8 mouse cellular contexts compared by ENCODE assay signal in the genomic region with DNA sequence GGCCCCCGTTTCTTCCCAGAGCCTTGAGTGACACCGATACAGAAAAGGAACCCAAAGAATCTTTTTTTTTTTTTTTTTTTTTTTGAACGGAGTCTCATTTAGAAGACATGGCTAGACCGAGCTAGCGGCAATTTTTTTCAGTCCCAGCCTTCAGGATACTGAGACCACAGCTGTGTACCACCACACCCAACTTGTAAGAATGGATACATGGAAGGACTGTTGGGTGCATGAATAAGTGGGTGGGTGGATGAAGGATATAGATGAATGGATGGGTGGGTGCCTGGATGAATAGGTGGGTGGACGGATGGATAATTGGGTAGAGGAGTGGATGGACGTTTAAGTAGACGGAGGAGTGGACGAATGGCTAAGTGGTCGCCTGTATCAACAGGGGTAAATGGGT. TPM values are rescaled to one million over a fixed set of nuclear protein-coding genes. Genes with fewer than 3 reads are reported as not detected.
DNase-seq lines count a peak whose midpoint lies in the region; ATAC-seq lines count a peak whose summit lies in the region.

No protein-coding gene starts in this region.

- no peaks in the 10 kb centered on the region for H3K36me3 ChIP-seq in kidney, embryonic 16.5 days (ENCODE audit: insufficient read depth, low read length)
- peaks cover 8% of the 10 kb centered on the region; the same call in 1 of the 2 replicates for H3K36me3 ChIP-seq in hindbrain, embryonic 14.5 days (replicated peaks; ENCODE audit: control insufficient read depth, insufficient read depth)
- H3K36me3 ChIP-seq in midbrain, embryonic 14.5 days (ENCODE audit: control insufficient read depth, insufficient read depth, low read length): 0 out of 2 replicates have a peak, but pooled peaks cover 4% of the 10 kb centered on the region

- H3K9ac ChIP-seq in kidney, embryonic 16.5 days (replicated peaks; ENCODE audit: low read length): peak overlapping the region; percentile 74
- H3K9ac ChIP-seq in hindbrain, embryonic 14.5 days: peak overlapping the region; percentile 65
- H3K9ac ChIP-seq in midbrain, embryonic 14.5 days (replicated peaks; ENCODE audit: low read length): peak overlapping the region; percentile 62

- ATAC-seq in kidney, embryonic 16.5 days (ENCODE audit: low FRiP score, low TSS enrichment): no peak; the same call in none of the 2 replicates
- ATAC-seq in hindbrain, embryonic 14.5 days (ENCODE audit: low FRiP score): no peak
- no peak; the same call in 1 of the 2 replicates for ATAC-seq in midbrain, embryonic 14.5 days (ENCODE audit: low FRiP score, low TSS enrichment)

- peaks cover 9% of the 10 kb centered on the region for H3K4me1 ChIP-seq in kidney, embryonic 16.5 days (ENCODE audit: insufficient read depth, low read length)
- peaks cover 8% of the 10 kb centered on the region for H3K4me1 ChIP-seq in hindbrain, embryonic 14.5 days (replicated peaks; ENCODE audit: control insufficient read depth, insufficient read depth, low read length)
- H3K4me1 ChIP-seq in midbrain, embryonic 14.5 days (ENCODE audit: control insufficient read depth, insufficient read depth, low read length): peaks cover 6% of the 10 kb centered on the region; the same call in 1 of the 2 replicates

- WGBS in kidney, embryonic 16.5 days: 8% methylated on average over 10 of the region's 10 CpGs
- 9% methylated on average over 10 of the region's 10 CpGs for WGBS in hindbrain, embryonic 14.5 days
- 10% methylated on average over 10 of the region's 10 CpGs for WGBS in midbrain, embryonic 14.5 days

- H3K4me2 ChIP-seq in kidney, embryonic 16.5 days (replicated peaks; ENCODE audit: low read depth, low read length): peak overlapping the region; percentile 90
- H3K4me2 ChIP-seq in hindbrain, embryonic 14.5 days (replicated peaks): peak overlapping the region; percentile 82
- peak overlapping the region; percentile 63 for H3K4me2 ChIP-seq in midbrain, embryonic 14.5 days (ENCODE audit: low read length)

- H3K4me3 ChIP-seq in kidney, embryonic 16.5 days (ENCODE audit: low read length): peak overlapping the region; percentile 75
- H3K4me3 ChIP-seq in hindbrain, embryonic 14.5 days (replicated peaks; ENCODE audit: low read length): peak overlapping the region; percentile 63
- H3K4me3 ChIP-seq in midbrain, embryonic 14.5 days (replicated peaks; ENCODE audit: low read depth, low read length): peak overlapping the region; percentile 60

- no peaks in the 10 kb centered on the region for H3K27me3 ChIP-seq in kidney, embryonic 16.5 days (ENCODE audit: insufficient read depth, low read length)
- H3K27me3 ChIP-seq in hindbrain, embryonic 14.5 days (ENCODE audit: control insufficient read depth, insufficient read depth, low read length): no peaks in the 10 kb centered on the region
- H3K27me3 ChIP-seq in midbrain, embryonic 14.5 days (ENCODE audit: control insufficient read depth, insufficient read depth, low read length): no peaks in the 10 kb centered on the region

- no peaks in the 10 kb centered on the region for H3K9me3 ChIP-seq in kidney, embryonic 16.5 days (ENCODE audit: low read length)
- no peaks in the 10 kb centered on the region for H3K9me3 ChIP-seq in hindbrain, embryonic 14.5 days (ENCODE audit: control insufficient read depth, low read length)
- H3K9me3 ChIP-seq in midbrain, embryonic 14.5 days (ENCODE audit: control insufficient read depth, low read length): no peaks in the 10 kb centered on the region

- DNase-seq in kidney, postnatal 10 days: no peak
- DNase-seq in c-Kit-positive CD71-positive TER-119-positive erythroid progenitor cells, embryonic 14.5 days (ENCODE audit: low spot score): peak; percentile 17
- DNase-seq in hindbrain, embryonic 14.5 days (ENCODE audit: low spot score): no peak
- no peak for DNase-seq in midbrain, embryonic 14.5 days
- no peak for DNase-seq in layer of hippocampus, postnatal 36 days
- no peak for DNase-seq in gastrocnemius, postnatal 4 days (ENCODE audit: low spot score in 2 of 2)
- DNase-seq in embryo, embryonic 9.5 days (ENCODE audit: extremely low spot score): no peak

- H3K27ac ChIP-seq in kidney, embryonic 16.5 days (ENCODE audit: low read length): no peak overlapping the region
- H3K27ac ChIP-seq in hindbrain, embryonic 14.5 days: no peak overlapping the region
- H3K27ac ChIP-seq in midbrain, embryonic 14.5 days (replicated peaks; ENCODE audit: low read depth, low read length): no peak overlapping the region

RNA-seq across cellular contexts. Expression of gene 3110082I17Rik, which starts 0.4 kb away (rescaled TPM):
- 44.1 and 46.1 TPM in 2 replicates for polyA plus RNA-seq in kidney, embryonic 16.5 days (2015; fragmentation: Nextera tagmentation; extraction: Ambion mirVana)
- polyA plus RNA-seq in hindbrain, embryonic 14.5 days (2014; fragmentation: Nextera tagmentation; extraction: Ambion mirVana): 12.7 and 13.6 TPM in 2 replicates
- polyA plus RNA-seq in midbrain, embryonic 14.5 days (2014; fragmentation: Nextera tagmentation; extraction: Ambion mirVana): 10.8 and 12.8 TPM in 2 replicates
- total RNA-seq in layer of hippocampus, postnatal 36 days (2021): 10 to 100 TPM; 15.2 to 15.7 TPM
- 10 to 100 TPM; 12.3 to 12.6 TPM for total RNA-seq in gastrocnemius, postnatal 4 days (2021)

RNA-seq across cellular contexts. Expression of gene Zfand2a, which starts 24.4 kb away (rescaled TPM):
- polyA plus RNA-seq in kidney, embryonic 16.5 days (2015; fragmentation: Nextera tagmentation; extraction: Ambion mirVana): 10.8 and 13.5 TPM in 2 replicates
- polyA plus RNA-seq in hindbrain, embryonic 14.5 days (2014; fragmentation: Nextera tagmentation; extraction: Ambion mirVana): 13.9 and 15.9 TPM in 2 replicates
- 14.0 and 14.1 TPM in 2 replicates for polyA plus RNA-seq in midbrain, embryonic 14.5 days (2014; fragmentation: Nextera tagmentation; extraction: Ambion mirVana)
- 10 to 100 TPM; 62.5 to 66.6 TPM for total RNA-seq in layer of hippocampus, postnatal 36 days (2021)
- total RNA-seq in gastrocnemius, postnatal 4 days (2021): 10 to 100 TPM; 13.6 to 13.7 TPM

RNA-seq across cellular contexts. Expression of gene Gper1, which starts 37.0 kb away (rescaled TPM):
- 6.8 and 8.0 TPM in 2 replicates for polyA plus RNA-seq in kidney, embryonic 16.5 days (2015; fragmentation: Nextera tagmentation; extraction: Ambion mirVana)
- polyA plus RNA-seq in hindbrain, embryonic 14.5 days (2014; fragmentation: Nextera tagmentation; extraction: Ambion mirVana): 7.5 TPM in 2 replicates
- 9.2 and 9.6 TPM in 2 replicates for polyA plus RNA-seq in midbrain, embryonic 14.5 days (2014; fragmentation: Nextera tagmentation; extraction: Ambion mirVana)
- total RNA-seq in layer of hippocampus, postnatal 36 days (2021): 1 to 10 TPM; 2.5 to 2.7 TPM
- total RNA-seq in gastrocnemius, postnatal 4 days (2021): 1 to 10 TPM; 3.9 to 4.4 TPM

RNA-seq across cellular contexts. Expression of gene C130050O18Rik, which starts 54.9 kb away (rescaled TPM):
- polyA plus RNA-seq in kidney, embryonic 16.5 days (2015; fragmentation: Nextera tagmentation; extraction: Ambion mirVana): 0.60 and 0.92 TPM in 2 replicates
- polyA plus RNA-seq in hindbrain, embryonic 14.5 days (2014; fragmentation: Nextera tagmentation; extraction: Ambion mirVana): 0.26 and 0.32 TPM in 2 replicates
- 0.29 and 0.58 TPM in 2 replicates for polyA plus RNA-seq in midbrain, embryonic 14.5 days (2014; fragmentation: Nextera tagmentation; extraction: Ambion mirVana)
- under 1 TPM in 1 of 2 experiments, not detected in 1; 0.20 TPM for total RNA-seq in layer of hippocampus, postnatal 36 days (2021)
- total RNA-seq in gastrocnemius, postnatal 4 days (2021): under 1 TPM; 0.80 to 0.88 TPM
